9 mouse cellular contexts compared by ENCODE assay signal in genomic region chr7:134937471-134937926, GRCm38 (mm10). TPM values are rescaled to one million over a fixed set of nuclear protein-coding genes. Genes with fewer than 3 reads are reported as not detected.
DNase-seq lines count a peak whose midpoint lies in the region; ATAC-seq and TF ChIP-seq lines count a peak whose summit lies in the region.
"Had no signal": no experiment of that assay in that cellular context is flagged by ENCODE, and none has a peak within 500 bp of the region (broad histone marks: within the 10 kb centered on the region; RNA-seq: fewer than 3 reads in every experiment).

No protein-coding gene starts in this region.

- H3K4me2 ChIP-seq in forebrain, embryonic 11.5 days (ENCODE audit: low read depth, low read length, severe bottlenecking), result peak overlapping the region; percentile 89

- intact Hi-C loops in left cerebral cortex, postnatal 10 days (cut with DNase I), result no loop called here

- TF ChIP-seq POLR2A in bone marrow macrophage, adult 2 months (IDR thresholded peaks at IDR 0.05; ENCODE audit: borderline replicate concordance, low read depth, low read length), result no peak

- H3K27me3 ChIP-seq in forebrain, embryonic 11.5 days (ENCODE audit: control insufficient read depth, insufficient read depth, low read length), result peaks cover 17% of the 10 kb centered on the region

- peak overlapping the region; percentile 61 for H3K4me3 ChIP-seq in layer of hippocampus, adult 2 months
- peak overlapping the region; percentile 42 for H3K4me3 ChIP-seq in bone marrow macrophage, adult 2 months (ENCODE audit: insufficient read depth, low read length)
- H3K4me3 ChIP-seq in forebrain, embryonic 11.5 days (ENCODE audit: low read depth, low read length), result peak overlapping the region; percentile 50

- H3K36me3 ChIP-seq in forebrain, embryonic 11.5 days (ENCODE audit: control insufficient read depth, insufficient read depth, low read length), result no peaks in the 10 kb centered on the region

- 4% methylated on average over 32 of the region's 37 CpGs for WGBS in forebrain, embryonic 11.5 days

- peak overlapping the region; percentile 79 for H3K27ac ChIP-seq in layer of hippocampus, adult 2 months
- H3K27ac ChIP-seq in bone marrow macrophage, adult 2 months (ENCODE audit: insufficient read depth, low read depth, low read length), result no peak overlapping the region
- no peak overlapping the region for H3K27ac ChIP-seq in forebrain, embryonic 11.5 days (ENCODE audit: low read depth, low read length)

- DNase-seq in layer of hippocampus, adult 2 months (ENCODE audit: low spot score in 2 of 2), result no peak
- no peak for DNase-seq in layer of hippocampus, adult 9-10 months (ENCODE audit: low spot score)
- peak; percentile 65 for DNase-seq in forebrain, embryonic 11.5 days (ENCODE audit: low spot score)
- peak; percentile 10 to 51 for DNase-seq in left cerebral cortex, postnatal 10 days (ENCODE audit: extremely low spot score in 1 of 2, low spot score in 2 of 2)
- DNase-seq in neural tube, embryonic 10.5 days (ENCODE audit: extremely low spot score, low spot score), result peak; percentile 58
- DNase-seq in urinary bladder, postnatal 36 days (ENCODE audit: low spot score in 2 of 2), result no peak
- no peak for DNase-seq in kidney, postnatal 4 days

- H3K9ac ChIP-seq in forebrain, embryonic 11.5 days (ENCODE audit: low read length), result peak overlapping the region; percentile 53

- no peak for TF ChIP-seq CTCF in layer of hippocampus, adult 2 months (conservative IDR thresholded peaks at IDR 0.05)
- TF ChIP-seq CTCF in bone marrow macrophage, adult 2 months (IDR thresholded peaks at IDR 0.05; ENCODE audit: low read depth, low read length), result no peak

- no peaks in the 10 kb centered on the region for H3K9me3 ChIP-seq in forebrain, embryonic 11.5 days (ENCODE audit: control insufficient read depth, low read length)

- H3K4me1 ChIP-seq in bone marrow macrophage, adult 2 months (ENCODE audit: control insufficient read depth, insufficient read depth, low read length), result no peaks in the 10 kb centered on the region; the same call in none of the 2 replicates
- peaks cover 13% of the 10 kb centered on the region; the same call in 1 of the 2 replicates for H3K4me1 ChIP-seq in forebrain, embryonic 11.5 days (replicated peaks; ENCODE audit: control insufficient read depth, insufficient read depth, low read length)

- peak; percentile 60 for ATAC-seq in forebrain, embryonic 11.5 days (replicated peaks; ENCODE audit: low FRiP score)

RNA-seq across cellular contexts. Expression of gene Fam196a, which starts 0.7 kb away (rescaled TPM):
- total RNA-seq in layer of hippocampus, adult 2 months (2021), result 10 to 100 TPM; 10.2 to 10.7 TPM
- polyA plus RNA-seq in bone marrow macrophage, adult 2 months (2012; ENCODE audit: insufficient read depth, insufficient read length, missing spikeins), result not detected in 2 replicates
- polyA plus RNA-seq in forebrain, embryonic 11.5 days (2014; fragmentation: Nextera tagmentation; extraction: Ambion mirVana), result 3.5 and 3.6 TPM in 2 replicates
- 10 to 100 TPM; 17.8 to 17.9 TPM for total RNA-seq in left cerebral cortex, postnatal 10 days (2021)
- polyA plus RNA-seq: large intestine, adult 2 months had no signal

Comparison
In these comparisons a context has a peak if more than half of its experiments do, and no peak if none do; other contexts are left out.
1. DNase-seq: peak in forebrain, embryonic 11.5 days (single experiment), left cerebral cortex, postnatal 10 days (2 of 2) and neural tube, embryonic 10.5 days (single experiment); none in layer of hippocampus, adult 2 months (0 of 2), layer of hippocampus, adult 9-10 months (single experiment), urinary bladder, postnatal 36 days (0 of 2) and kidney, postnatal 4 days (0 of 2).
2. Peak in every context shown above with its lines, with median percentiles within 50 percentile points of each other: H3K4me3 ChIP-seq.